Mouse (Mus musculus): ENCODE results near the gene Pecam1. TPM values are rescaled to one million over a fixed set of nuclear protein-coding genes. Genes with fewer than 3 reads are reported as not detected.
"Not testable (repeated sequence)": the region's sequence is repeated elsewhere in the genome, so short reads cannot be mapped to it uniquely, and the experiment has no call there.

Gene Pecam1
- polyA plus RNA-seq, 1 experiment from 2014 or later: 12.4 TPM

GRCm38 (mm10) chr11:106741826-106742225 lies 8.6 kb downstream of the Pecam1 start:
- Histone ChIP-seq H3K4me1 (peaks cover 14% of the 10 kb centered on the region), H3K4me2 (no peak overlapping the region), H3K27me3 (no peaks in the 10 kb centered on the region), H3K27ac (no peak overlapping the region), H3K4me3 (no peak overlapping the region), H3K9ac (no peak overlapping the region), H3K36me3 (ENCODE audit: poor library complexity, severe bottlenecking) (no peaks in the 10 kb centered on the region), H3K9me3 (replicated peaks) (no peaks in the 10 kb centered on the region)
- 93% methylated on average over 3 of the region's 3 CpGs for WGBS
- ATAC-seq: no peak

DNA sequence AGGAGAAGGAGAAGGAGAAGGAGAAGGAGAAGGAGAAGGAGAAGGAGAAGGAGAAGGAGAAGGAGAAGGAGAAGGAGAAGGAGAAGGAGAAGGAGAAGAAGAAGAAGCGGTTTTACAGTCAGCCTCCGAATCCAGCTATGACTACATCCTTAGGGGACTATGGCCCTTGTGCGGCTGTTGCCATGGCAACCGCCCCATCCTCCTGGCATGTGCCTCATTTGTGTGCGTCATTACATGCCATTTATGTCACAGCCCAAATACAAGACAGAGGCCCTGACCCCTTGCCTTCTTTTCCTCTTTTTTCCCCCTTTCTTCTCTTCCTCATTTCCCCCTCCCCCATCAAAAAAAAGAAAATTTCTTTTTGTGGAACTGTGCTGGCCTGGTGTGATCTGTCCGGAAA lies 9.2 kb downstream of the Pecam1 start:
- H3K27me3 ChIP-seq: no peaks in the 10 kb centered on the region
- no peaks in the 10 kb centered on the region for H3K9me3 ChIP-seq (replicated peaks)
- WGBS: 21% methylated on average over 6 of the region's 6 CpGs
- no peak overlapping the region for H3K4me2 ChIP-seq
- ATAC-seq: 0 out of 2 replicates have a peak, but pooled peaks have one; percentile 39
- H3K27ac ChIP-seq: peak overlapping the region; percentile 19; the same call in 1 of the 2 replicates
- no peaks in the 10 kb centered on the region for H3K36me3 ChIP-seq (ENCODE audit: poor library complexity, severe bottlenecking)
- peaks cover 20% of the 10 kb centered on the region for H3K4me1 ChIP-seq
- H3K9ac ChIP-seq: no peak overlapping the region
- H3K4me3 ChIP-seq: no peak overlapping the region

DNA sequence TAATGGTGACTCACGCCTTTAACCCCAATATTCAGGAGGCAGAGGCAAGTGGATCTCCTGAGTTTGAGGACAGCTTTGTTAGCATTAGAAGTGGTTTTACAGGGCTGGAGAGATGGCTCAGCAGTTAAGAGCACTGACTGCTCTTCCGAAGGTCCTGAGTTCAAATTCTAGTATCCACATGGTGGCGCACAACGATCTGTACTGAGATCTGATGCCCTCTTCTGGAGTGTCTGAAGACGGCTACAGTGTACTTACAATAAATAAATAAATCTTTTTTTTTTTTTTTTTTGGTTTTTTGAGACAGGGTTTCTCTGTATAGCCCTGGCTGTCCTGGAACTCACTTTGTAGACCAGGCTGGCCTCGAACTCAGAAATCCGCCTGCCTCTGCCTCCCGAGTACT lies 9.7 kb downstream of the Pecam1 start:
- 90% methylated on average over 5 of the region's 8 CpGs for WGBS
- H3K4me2 ChIP-seq: not testable (repeated sequence)

DNA sequence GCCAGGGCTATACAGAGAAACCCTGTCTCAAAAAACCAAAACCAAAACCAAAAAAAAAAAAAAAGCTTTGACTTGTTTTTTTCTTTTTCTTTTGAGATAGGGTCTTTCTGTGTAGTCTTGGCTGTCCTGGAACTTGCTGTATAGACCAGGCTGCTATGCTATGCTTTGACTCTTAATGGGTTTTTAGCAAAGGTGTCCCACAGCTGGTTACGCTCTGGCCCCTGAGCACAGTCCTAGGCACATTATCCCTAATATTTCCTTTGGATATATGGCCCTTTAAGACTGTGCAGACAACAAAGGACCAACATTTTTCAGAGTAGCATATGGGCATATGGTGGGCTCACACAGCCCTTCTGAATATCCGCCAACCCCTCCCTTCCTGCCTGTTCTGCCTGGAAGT lies 11.3 kb downstream of the Pecam1 start:
- ATAC-seq: no peak
- WGBS: 93% methylated on average over 2 of the region's 2 CpGs
- H3K36me3 ChIP-seq (ENCODE audit: poor library complexity, severe bottlenecking): no peaks in the 10 kb centered on the region
- no peaks in the 10 kb centered on the region for H3K9me3 ChIP-seq (replicated peaks)
- no peak overlapping the region for H3K9ac ChIP-seq
- no peaks in the 10 kb centered on the region for H3K27me3 ChIP-seq
- H3K4me2 ChIP-seq: no peak overlapping the region
- peaks cover 23% of the 10 kb centered on the region for H3K4me1 ChIP-seq
- H3K27ac ChIP-seq: no peak overlapping the region
- H3K4me3 ChIP-seq: no peak overlapping the region

More for the DNA sequence above, 9.7 kb downstream of the Pecam1 start:
- not testable (repeated sequence) for H3K9me3 ChIP-seq (replicated peaks); H3K27ac ChIP-seq; H3K27me3 ChIP-seq; ATAC-seq; H3K4me3 ChIP-seq; H3K9ac ChIP-seq; H3K36me3 ChIP-seq (ENCODE audit: poor library complexity, severe bottlenecking)
- peaks cover 23% of the 10 kb centered on the region for H3K4me1 ChIP-seq

DNA sequence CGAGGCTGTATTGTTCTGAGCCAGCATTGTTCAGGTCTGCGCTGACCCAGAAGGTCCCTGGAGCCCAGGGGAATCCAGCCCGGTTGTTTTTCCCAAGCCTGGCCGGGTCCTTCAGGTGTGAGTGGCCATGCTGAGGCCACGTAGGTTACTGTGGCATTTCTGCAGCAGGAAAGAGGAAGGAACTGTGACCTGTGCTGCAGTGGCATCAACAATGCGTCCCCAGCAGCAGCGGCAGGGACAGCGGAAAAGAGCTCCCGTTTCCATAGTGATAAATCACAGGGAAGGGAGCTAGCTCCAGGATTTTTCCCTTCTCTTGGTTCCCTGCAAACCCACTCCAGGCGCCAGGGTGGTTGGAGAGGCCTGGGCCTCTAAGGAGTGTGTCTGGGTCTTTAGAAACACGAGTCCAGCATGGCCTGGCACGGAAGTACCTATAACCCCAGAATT lies 13.2 kb downstream of the Pecam1 start:
- Histone ChIP-seq H3K4me3 (no peak overlapping the region), H3K4me2 (peak overlapping the region; percentile 33), H3K36me3 (ENCODE audit: poor library complexity, severe bottlenecking) (no peaks in the 10 kb centered on the region), H3K9me3 (replicated peaks) (no peaks in the 10 kb centered on the region), H3K27me3 (no peaks in the 10 kb centered on the region), H3K27ac (peak overlapping the region; percentile 86), H3K4me1 (peaks cover 23% of the 10 kb centered on the region), H3K9ac (peak overlapping the region; percentile 40)
- ATAC-seq: peak; percentile 65
- WGBS: 7% methylated on average over 12 of the region's 12 CpGs

- no peak for ATAC-seq
- Histone ChIP-seq H3K27me3 (no peaks in the 10 kb centered on the region), H3K9me3 (replicated peaks) (no peaks in the 10 kb centered on the region), H3K9ac (peak overlapping the region; percentile 40; the same call in 1 of the 2 replicates), H3K4me3 (no peak overlapping the region), H3K27ac (peak overlapping the region; percentile 86), H3K4me2 (no peak overlapping the region), H3K36me3 (ENCODE audit: poor library complexity, severe bottlenecking) (no peaks in the 10 kb centered on the region), H3K4me1 (peaks cover 23% of the 10 kb centered on the region)
- WGBS: 28% methylated on average over 3 of the region's 3 CpGs
Observed at GRCm38 (mm10) chr11:106736614-106737013, 13.8 kb downstream of the Pecam1 start.

GRCm38 (mm10) chr11:106730714-106731113 lies 19.7 kb downstream of the Pecam1 start:
- no peak overlapping the region for H3K4me2 ChIP-seq
- H3K4me3 ChIP-seq: no peak overlapping the region
- no peaks in the 10 kb centered on the region for H3K27me3 ChIP-seq
- H3K9me3 ChIP-seq (replicated peaks): 0 out of 2 replicates have a peak, but pooled peaks cover 5% of the 10 kb centered on the region
- no peaks in the 10 kb centered on the region for H3K36me3 ChIP-seq (ENCODE audit: poor library complexity, severe bottlenecking)
- 88% methylated on average over 4 of the region's 4 CpGs for WGBS
- H3K27ac ChIP-seq: no peak overlapping the region
- H3K9ac ChIP-seq: no peak overlapping the region
- no peak for ATAC-seq
- peaks cover 8% of the 10 kb centered on the region; the same call in 1 of the 2 replicates for H3K4me1 ChIP-seq

GRCm38 (mm10) chr11:106729656-106730055 lies 20.8 kb downstream of the Pecam1 start:
- Histone ChIP-seq H3K9me3 (replicated peaks) (0 out of 2 replicates have a peak, but pooled peaks cover 5% of the 10 kb centered on the region), H3K4me1 (peaks cover 8% of the 10 kb centered on the region; the same call in 1 of the 2 replicates), H3K36me3 (ENCODE audit: poor library complexity, severe bottlenecking) (no peaks in the 10 kb centered on the region), H3K4me2 (no peak overlapping the region), H3K4me3 (no peak overlapping the region), H3K27ac (no peak overlapping the region), H3K9ac (no peak overlapping the region), H3K27me3 (no peaks in the 10 kb centered on the region)
- no peak for ATAC-seq
- 100% methylated on average over 1 of the region's 1 CpGs for WGBS

- Histone ChIP-seq H3K4me1 (peaks cover 8% of the 10 kb centered on the region; the same call in 1 of the 2 replicates), H3K4me2 (no peak overlapping the region), H3K36me3 (ENCODE audit: poor library complexity, severe bottlenecking) (no peaks in the 10 kb centered on the region), H3K4me3 (no peak overlapping the region), H3K27me3 (no peaks in the 10 kb centered on the region), H3K9ac (no peak overlapping the region), H3K27ac (no peak overlapping the region), H3K9me3 (replicated peaks) (0 out of 2 replicates have a peak, but pooled peaks cover 5% of the 10 kb centered on the region)
- ATAC-seq: no peak
- WGBS: 87% methylated on average over 10 of the region's 10 CpGs
Observed at GRCm38 (mm10) chr11:106728402-106729366, 21.7 kb downstream of the Pecam1 start.

DNA sequence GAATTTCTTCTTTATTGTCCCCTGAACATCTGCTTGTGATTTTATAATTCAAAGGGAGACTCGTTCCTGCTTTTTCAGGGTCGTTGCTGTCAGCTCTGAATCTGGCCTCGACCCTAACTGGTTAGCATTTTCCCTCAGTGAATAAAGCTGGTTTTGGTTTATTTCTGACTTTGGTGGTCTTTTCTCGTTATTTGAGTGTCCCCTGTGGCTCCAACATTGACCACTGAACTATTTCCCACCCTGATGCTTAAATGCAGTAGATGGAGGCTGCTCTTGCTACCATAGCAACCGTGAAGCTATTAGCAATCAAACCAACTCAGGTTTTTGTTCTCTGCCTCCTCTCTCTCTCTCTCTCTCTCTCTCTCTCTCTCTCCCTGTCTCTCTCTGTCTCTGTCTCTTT lies 22.5 kb downstream of the Pecam1 start:
- H3K27me3 ChIP-seq: no peaks in the 10 kb centered on the region
- no peak overlapping the region for H3K9ac ChIP-seq
- no peak overlapping the region for H3K4me3 ChIP-seq
- H3K27ac ChIP-seq: no peak overlapping the region
- no peaks in the 10 kb centered on the region for H3K36me3 ChIP-seq (ENCODE audit: poor library complexity, severe bottlenecking)
- peaks cover 8% of the 10 kb centered on the region; the same call in 1 of the 2 replicates for H3K4me1 ChIP-seq
- no peak for ATAC-seq
- H3K4me2 ChIP-seq: no peak overlapping the region
- 0 out of 2 replicates have a peak, but pooled peaks cover 5% of the 10 kb centered on the region for H3K9me3 ChIP-seq (replicated peaks)
- 33% methylated on average over 5 of the region's 5 CpGs for WGBS

DNA sequence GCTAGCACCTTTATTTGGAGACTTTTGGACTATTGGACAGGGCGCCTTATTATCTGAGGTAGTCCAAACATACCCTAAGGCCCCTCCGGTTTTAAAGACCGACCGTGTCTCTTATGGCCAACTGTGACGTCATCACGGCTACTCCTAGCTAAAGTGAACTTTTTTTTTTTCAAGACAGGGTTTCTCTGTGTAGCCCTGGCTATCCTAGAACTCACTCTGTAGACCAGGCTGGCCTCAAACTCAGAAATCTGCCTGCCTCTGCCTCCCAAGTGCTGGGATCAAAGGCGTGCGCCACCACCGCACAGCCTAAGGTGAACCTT lies 25.6 kb downstream of the Pecam1 start:
- WGBS: 93% methylated on average over 9 of the region's 9 CpGs
- not testable (repeated sequence) for H3K36me3 ChIP-seq (ENCODE audit: poor library complexity, severe bottlenecking); H3K27me3 ChIP-seq

DNA sequence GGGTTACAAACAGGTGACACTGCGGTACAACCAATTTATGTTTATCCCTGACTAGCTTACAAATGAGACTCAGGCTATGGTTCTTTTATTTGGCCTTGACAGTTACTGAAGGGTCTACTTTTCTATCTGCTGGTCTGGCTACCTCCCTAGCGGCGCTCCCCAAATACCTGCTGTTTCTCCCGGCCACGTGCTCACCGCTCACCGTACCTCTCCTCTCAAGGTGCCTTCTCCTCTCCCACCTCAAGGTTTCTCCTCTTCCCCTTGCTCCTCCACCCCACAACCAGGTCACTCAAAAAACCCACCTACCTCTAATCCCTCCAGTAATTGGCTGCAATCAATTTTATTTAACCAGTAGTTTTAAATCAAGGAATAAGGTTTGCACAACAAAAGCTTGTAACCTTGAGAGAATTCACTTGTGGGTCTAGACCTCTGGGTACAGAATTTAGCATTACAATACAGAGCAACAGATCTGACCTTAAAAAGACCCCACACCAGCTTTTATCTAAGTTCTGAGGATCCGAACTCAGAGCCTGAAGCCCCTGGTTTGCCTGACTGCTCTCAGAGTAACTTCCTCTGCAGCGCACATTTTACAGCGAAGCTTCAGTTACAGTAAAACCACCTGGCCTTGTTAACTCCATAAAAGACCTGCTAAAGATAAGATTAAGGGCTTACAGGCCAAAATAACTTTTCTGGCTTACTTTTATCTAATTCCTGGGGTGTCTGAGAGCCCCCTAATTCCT lies 26.1 kb downstream of the Pecam1 start:
- Histone ChIP-seq H3K9ac (no peak overlapping the region), H3K4me3 (no peak overlapping the region), H3K4me2 (no peak overlapping the region), H3K4me1 (peaks cover 8% of the 10 kb centered on the region; the same call in 1 of the 2 replicates), H3K27me3 (no peaks in the 10 kb centered on the region), H3K36me3 (ENCODE audit: poor library complexity, severe bottlenecking) (no peaks in the 10 kb centered on the region), H3K27ac (no peak overlapping the region), H3K9me3 (replicated peaks) (no peaks in the 10 kb centered on the region)
- WGBS: 86% methylated on average over 10 of the region's 10 CpGs
- ATAC-seq: no peak

More for the DNA sequence above, 25.6 kb downstream of the Pecam1 start:
- not testable (repeated sequence) for H3K27ac ChIP-seq; H3K4me3 ChIP-seq; H3K4me1 ChIP-seq; H3K9me3 ChIP-seq (replicated peaks); H3K4me2 ChIP-seq; ATAC-seq; H3K9ac ChIP-seq

All from forebrain, embryonic 13.5 days (tissue).